Mouse (Mus musculus) heart, postnatal 0 days (tissue): ENCODE data around the gene Pikfyve. TPM values are rescaled to one million over a fixed set of nuclear protein-coding genes. Genes with fewer than 3 reads are reported as not detected.

Experiments used
- ATAC-seq: fragments of 200-750 bp; cut with Nextera tagmentation; 2 replicates; pipeline ENCODE4 v1.8.0; 2017; ENCODE audit warnings: low read depth, moderate number of reproducible peaks, moderate library complexity; ENCODE audit not compliant: insufficient read depth
- DNase-seq: peaks from one replicate; pipeline ENCODE4 v3.0.0-alpha.2; 2016; ENCODE audit warnings: low spot score
- H3K27ac ChIP-seq: fragments of 300-500 bp; sonication (generic); 2 replicates; pipeline ENCODE4 v1.5.1; 2014; ENCODE audit warnings: low read depth, mild to moderate bottlenecking
- H3K27me3 ChIP-seq: fragments of 300-500 bp; sonication (generic); 2 replicates; pipeline ENCODE4 v1.6.1; 2014; ENCODE audit warnings: low read length, mixed read lengths; ENCODE audit not compliant: control insufficient read depth, insufficient read depth
- H3K36me3 ChIP-seq: fragments of 300-500 bp; sonication (generic); replicated peaks from 2 replicates; pipeline ENCODE4 v1.6.1; 2014; ENCODE audit warnings: low read length, mixed read lengths; ENCODE audit not compliant: control insufficient read depth, insufficient read depth
- H3K4me1 ChIP-seq: fragments of 300-500 bp; sonication (generic); 2 replicates; pipeline ENCODE4 v1.6.1; 2014; ENCODE audit warnings: antibody characterized with exemption; ENCODE audit not compliant: control insufficient read depth, insufficient read depth
- H3K4me2 ChIP-seq: fragments of 300-500 bp; sonication (generic); 2 replicates; pipeline ENCODE4 v1.6.1; 2014; ENCODE audit warnings: low read depth, mild to moderate bottlenecking, low read length, moderate library complexity
- H3K4me3 ChIP-seq: fragments of 300-500 bp; sonication (generic); 2 replicates; pipeline ENCODE4 v1.5.1; 2014; ENCODE audit warnings: low read depth, low read length
- H3K9ac ChIP-seq: fragments of 300-500 bp; sonication (generic); replicated peaks from 2 replicates; pipeline ENCODE4 v1.6.1; 2014; ENCODE audit warnings: low read depth, low read length, mixed read lengths
- H3K9me3 ChIP-seq: fragments of 300-500 bp; sonication (generic); replicated peaks from 2 replicates; pipeline ENCODE4 v1.6.1; 2016; ENCODE audit warnings: low read length; ENCODE audit not compliant: control insufficient read depth
- CTCF ChIP-seq: IDR thresholded peaks from 2 replicates; pipeline ENCODE4 v1.5.1; 2016; ENCODE audit warnings: antibody characterized with exemption, control low read depth, low read depth
- EP300 ChIP-seq: IDR thresholded peaks from 2 replicates; pipeline ENCODE4 v1.6.1; 2016; ENCODE audit warnings: antibody characterized with exemption, low read depth
- WGBS: fragments of 180-500 bp; shearing (Covaris S2); extraction: QIAGEN DNeasy Blood & Tissue Kit; methylation state at CpG from one replicate; pipeline ENCODE4 v1.1.7; 2014; 5-methylcytosine and 5-hydroxymethylcytosine counted together
- polyA plus RNA-seq: library from polyadenylated mRNA; unstranded; fragments of >200 nt; fragmentation: Nextera tagmentation; extraction: Ambion mirVana; gene quantifications from 2 replicates; pipeline ENCODE4 v1.2.1, GENCODE M21; 2015
- total RNA-seq: library from RNA; depleted of rRNA; stranded (reverse); fragments of >200 nt; gene quantifications from 2 replicates; pipeline ENCODE4 v1.2.3, GENCODE M21; 2014; ENCODE audit warnings: low replicate concordance

Pikfyve gene
- total and polyA plus RNA-seq, 2 experiments from 2014 or later, result 3.4 to 36.6 TPM

DNA sequence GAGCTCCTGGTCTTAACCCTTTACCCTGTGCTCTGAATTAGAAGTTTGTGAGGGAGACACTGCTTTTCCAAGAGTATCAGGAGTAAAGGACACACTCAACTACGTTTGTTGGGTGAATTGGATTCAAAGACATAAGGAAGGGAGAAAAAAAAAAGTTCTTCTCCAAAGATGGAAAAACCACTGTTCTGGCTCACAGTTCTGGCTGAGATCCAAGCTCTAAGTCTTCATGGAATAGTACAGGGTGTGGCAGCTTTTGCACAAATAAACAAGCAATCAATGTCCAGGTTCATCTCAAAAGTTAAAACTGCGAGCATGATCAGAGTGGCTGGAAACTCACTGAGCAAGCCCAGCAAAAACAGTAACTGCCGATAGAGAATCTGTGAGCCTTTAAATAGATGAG, 38.5 kb upstream of the Pikfyve start:
- Histone ChIP-seq H3K9me3 (no peaks in the 10 kb centered on the region), H3K4me1 (no peaks in the 10 kb centered on the region), H3K27me3 (no peaks in the 10 kb centered on the region), H3K9ac (no peak overlapping the region), H3K4me2 (no peak overlapping the region), H3K36me3 (no peaks in the 10 kb centered on the region), H3K27ac (no peak overlapping the region), H3K4me3 (no peak overlapping the region)
- no peak for ATAC-seq
- no peak for DNase-seq
- no peak for TF ChIP-seq EP300
- no peak for TF ChIP-seq CTCF
- 57% methylated on average over 3 of the region's 3 CpGs for WGBS

DNA sequence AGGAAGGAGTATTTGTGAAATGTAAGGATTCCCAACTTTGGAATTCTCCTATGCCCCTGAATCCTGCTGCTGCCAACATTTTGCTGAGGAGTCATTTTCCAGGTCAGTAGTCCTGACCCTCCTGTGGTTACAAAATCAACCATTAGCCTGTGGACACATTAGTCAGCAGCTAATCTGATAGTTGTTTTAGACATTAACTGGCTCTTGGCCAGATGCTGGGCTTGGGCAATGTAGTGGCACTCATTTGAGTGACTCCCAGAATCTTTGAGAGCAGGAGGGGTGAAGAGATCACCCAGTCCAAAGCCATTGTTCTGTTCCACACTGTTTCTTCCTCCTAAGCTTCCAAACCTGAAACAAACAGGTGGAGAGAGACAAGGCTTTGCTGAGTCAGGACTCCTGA, 31.7 kb upstream of the Pikfyve start:
- H3K27me3 ChIP-seq, result no peaks in the 10 kb centered on the region
- TF ChIP-seq CTCF (no peak), EP300 (no peak)
- no peak overlapping the region for H3K9ac ChIP-seq
- no peak overlapping the region for H3K4me3 ChIP-seq
- H3K36me3 ChIP-seq, result peaks cover 20% of the 10 kb centered on the region
- ATAC-seq (no peak), DNase-seq (no peak)
- H3K4me1 ChIP-seq, result no peaks in the 10 kb centered on the region
- no peaks in the 10 kb centered on the region for H3K9me3 ChIP-seq
- no peak overlapping the region for H3K27ac ChIP-seq
- H3K4me2 ChIP-seq, result no peak overlapping the region

DNA sequence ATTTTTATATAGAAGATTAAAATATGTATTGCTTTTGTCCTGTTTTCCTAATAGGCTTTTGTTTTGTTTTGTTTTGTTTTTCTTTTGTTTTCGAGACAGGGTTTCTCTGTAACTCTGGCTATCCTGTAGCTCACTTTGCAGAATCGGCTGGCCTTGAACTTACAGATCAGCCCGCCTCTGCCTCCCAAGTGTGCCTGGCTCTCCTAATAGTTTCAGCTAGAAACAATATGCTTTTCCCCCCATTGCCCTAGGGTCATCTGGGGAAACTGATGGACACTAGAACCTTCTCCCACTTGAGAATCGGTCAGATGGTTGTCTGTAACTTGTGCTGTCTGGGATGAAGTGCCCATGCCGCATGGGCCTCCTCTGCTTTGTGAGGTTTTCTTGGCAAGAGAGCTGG, 30.4 kb upstream of the Pikfyve start:
- Histone ChIP-seq H3K4me2 (no peak overlapping the region), H3K27ac (no peak overlapping the region), H3K9me3 (no peaks in the 10 kb centered on the region), H3K27me3 (no peaks in the 10 kb centered on the region), H3K9ac (no peak overlapping the region), H3K4me3 (no peak overlapping the region), H3K4me1 (no peaks in the 10 kb centered on the region), H3K36me3 (peaks cover 32% of the 10 kb centered on the region)
- 93% methylated on average over 5 of the region's 5 CpGs for WGBS
- DNase-seq (no peak), ATAC-seq (no peak)
- TF ChIP-seq CTCF (no peak), EP300 (no peak)

DNA sequence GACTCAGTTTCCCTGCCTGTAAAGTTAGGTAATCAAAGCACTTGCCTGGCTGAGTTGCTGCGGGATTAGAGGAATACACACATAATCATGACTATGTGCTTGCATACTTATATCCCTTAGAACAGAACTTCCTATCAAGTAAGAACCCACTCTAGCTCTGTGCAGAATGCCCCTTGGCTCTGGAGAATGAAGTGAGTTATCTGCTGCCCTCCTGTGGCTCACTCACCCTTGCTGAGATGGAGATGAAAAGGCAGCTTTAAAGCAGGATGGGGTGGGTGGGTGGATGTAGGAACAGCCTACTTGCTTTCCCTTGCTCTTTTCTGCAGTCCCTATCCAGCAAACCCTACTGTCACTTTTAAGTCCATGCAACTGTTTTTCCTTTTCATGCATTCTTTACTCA, 24.3 kb upstream of the Pikfyve start:
- Histone ChIP-seq H3K4me2 (no peak overlapping the region), H3K36me3 (peaks cover 88% of the 10 kb centered on the region), H3K9me3 (no peaks in the 10 kb centered on the region), H3K27ac (no peak overlapping the region), H3K27me3 (no peaks in the 10 kb centered on the region), H3K4me3 (no peak overlapping the region), H3K9ac (no peak overlapping the region), H3K4me1 (no peaks in the 10 kb centered on the region)
- no peak for ATAC-seq
- TF ChIP-seq EP300, result no peak
- TF ChIP-seq CTCF, result no peak; the same call in 1 of the 2 replicates
- WGBS, result 100% methylated on average over 1 of the region's 1 CpGs
- no peak for DNase-seq

DNA sequence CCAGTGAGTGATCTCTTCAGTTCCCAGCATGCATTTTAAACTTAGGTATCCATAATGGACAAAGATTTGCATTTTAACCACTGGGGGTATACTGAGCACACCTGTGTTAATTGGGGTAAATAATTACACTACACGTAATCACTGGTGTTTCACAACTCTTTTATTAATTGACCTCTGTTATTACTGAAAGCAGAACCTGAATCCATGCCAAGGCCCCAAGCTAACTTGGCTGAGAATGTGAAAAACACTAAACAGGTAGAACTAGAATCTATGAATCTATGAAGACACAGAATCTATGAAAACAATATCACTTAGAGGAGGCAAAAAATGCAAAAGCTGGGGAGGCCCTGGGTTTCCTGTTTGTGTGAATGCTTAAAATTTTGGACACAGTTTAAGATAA, 19.0 kb upstream of the Pikfyve start:
- Histone ChIP-seq H3K4me1 (no peaks in the 10 kb centered on the region), H3K27ac (no peak overlapping the region), H3K36me3 (peaks cover 92% of the 10 kb centered on the region), H3K4me2 (no peak overlapping the region), H3K9me3 (no peaks in the 10 kb centered on the region), H3K9ac (no peak overlapping the region), H3K27me3 (no peaks in the 10 kb centered on the region), H3K4me3 (no peak overlapping the region)
- WGBS, result 89% methylated on average over 1 of the region's 1 CpGs
- DNase-seq (no peak), ATAC-seq (no peak)
- no peak for TF ChIP-seq EP300
- TF ChIP-seq CTCF, result no peak

DNA sequence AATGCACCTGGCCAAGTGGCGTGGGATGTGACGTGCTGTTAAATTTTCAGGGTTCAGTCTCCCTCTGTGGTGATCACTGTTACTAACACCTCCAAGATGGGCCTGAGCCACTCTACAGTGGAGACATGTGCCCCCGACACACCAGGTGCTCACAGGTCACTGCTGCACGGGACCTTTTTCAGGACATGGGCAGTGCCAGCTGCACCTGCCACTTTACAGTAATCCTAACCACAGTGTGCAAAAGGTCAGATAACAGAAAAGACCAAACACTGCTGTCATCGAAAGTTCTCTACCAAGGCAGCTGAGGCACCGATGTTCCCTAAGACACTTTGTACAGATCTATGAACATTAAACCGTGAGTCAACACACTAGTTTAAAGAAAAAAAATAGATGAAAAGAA, 16.9 kb upstream of the Pikfyve start:
- WGBS, result 86% methylated on average over 7 of the region's 7 CpGs
- no peak for TF ChIP-seq CTCF
- no peak for TF ChIP-seq EP300
- H3K9me3 ChIP-seq, result no peaks in the 10 kb centered on the region
- no peak overlapping the region for H3K9ac ChIP-seq
- H3K4me3 ChIP-seq, result no peak overlapping the region
- no peak for DNase-seq
- ATAC-seq, result no peak
- no peak overlapping the region for H3K27ac ChIP-seq
- no peaks in the 10 kb centered on the region for H3K27me3 ChIP-seq
- no peaks in the 10 kb centered on the region for H3K4me1 ChIP-seq
- H3K36me3 ChIP-seq, result peaks cover 90% of the 10 kb centered on the region
- H3K4me2 ChIP-seq, result no peak overlapping the region
